Mouse (Mus musculus) monocyte, adult 59 days (primary cell): Measurements from ENCODE around the gene Dlx4. TPM values are rescaled to one million over a fixed set of nuclear protein-coding genes. Genes with fewer than 3 reads are reported as not detected.

ENCODE experiments used
- total RNA-seq, 2 experiments: library from RNA; stranded (reverse); gene quantifications; one replicate each; pipeline ENCODE4 v1.2.4; 2023

Dlx4 gene
- total RNA-seq = not detected

GRCm38 (mm10) chr11:95145851-95146403, at the start of gene Dlx4:
Dlx4 (minus strand) TSS chr11:95146263.

GRCm38 (mm10) chr11:95119990-95120632, 26.0 kb downstream of the Dlx4 start, which contains the start of gene Dlx3:
Dlx3 (plus strand) TSS chr11:95120119.

Other genes with a start within 250 kb of the Dlx4 start
- gene Col1a1, start 210.0 kb downstream of the Dlx4 start, total RNA-seq = 1 to 10 TPM in 1 of 2 experiments, under 1 TPM in 1; 0.73 to 2.6 TPM
- gene Hils1, start 178.7 kb downstream of the Dlx4 start, total RNA-seq = not detected
- gene Sgca, start 169.9 kb downstream of the Dlx4 start, total RNA-seq = not detected
- 100 to 1,000 TPM; 249 to 261 TPM for gene Ppp1r9b, start 155.2 kb downstream of the Dlx4 start, total RNA-seq
- gene Samd14, start 136.4 kb downstream of the Dlx4 start, total RNA-seq = not detected
- 10 to 100 TPM; 11.1 to 12.8 TPM for gene Pdk2, start 104.9 kb downstream of the Dlx4 start, total RNA-seq
- gene Itga3, start 69.5 kb downstream of the Dlx4 start, total RNA-seq = 1 to 10 TPM in 1 of 2 experiments, under 1 TPM in 1; 0.58 to 1.8 TPM
- not detected for gene Dlx3, start 26.1 kb downstream of the Dlx4 start, total RNA-seq
- not detected for gene Tac4, start 115.3 kb upstream of the Dlx4 start, total RNA-seq
- gene Kat7, start 164.0 kb upstream of the Dlx4 start, total RNA-seq = 100 to 1,000 TPM; 107 to 109 TPM
- 10 to 100 TPM; 35.7 to 38.1 TPM for gene Fam117a, start 190.8 kb upstream of the Dlx4 start, total RNA-seq
- gene Slc35b1, start 238.4 kb upstream of the Dlx4 start, total RNA-seq = 10 to 100 TPM; 60.8 to 64.1 TPM